Mouse (Mus musculus) heart, embryonic 14.5 days (tissue): ENCODE measurements around the gene Dbn1. TPM values are rescaled to one million over a fixed set of nuclear protein-coding genes. Genes with fewer than 3 reads are reported as not detected.

Source experiments
- ATAC-seq: fragments of 200-750 bp; cut with Nextera tagmentation; 2 replicates; pipeline ENCODE4 v1.8.0; 2017; ENCODE audit warnings: low read depth, moderate TSS enrichment; ENCODE audit not compliant: insufficient number of reproducible peaks, insufficient read depth, low FRiP score
- H3K27ac ChIP-seq, 2 experiments: fragments of 200-500 bp in 1 of 2; fragments of 300-500 bp in 1 of 2; sonication (generic) in 1 of 2; replicated peaks in 1 of 2; 2 replicates each; pipeline ENCODE4 v1.5.1; 2012 to 2014; ENCODE audit warnings: low read depth in 2 of 2, low read length in 2 of 2, control low read depth in 1 of 2, mild to moderate bottlenecking in 1 of 2, mixed read lengths in 1 of 2; ENCODE audit not compliant: control insufficient read depth in 1 of 2, insufficient read depth in 1 of 2
- H3K27me3 ChIP-seq: fragments of 300-500 bp; sonication (generic); 2 replicates; pipeline ENCODE4 v1.6.1; 2014; ENCODE audit warnings: mild to moderate bottlenecking, low read length, control low read depth; ENCODE audit not compliant: control insufficient read depth, insufficient read depth
- H3K36me3 ChIP-seq: fragments of 300-500 bp; sonication (generic); 2 replicates; pipeline ENCODE4 v1.6.1; 2014; ENCODE audit warnings: mild to moderate bottlenecking, control low read depth, low read length, mixed read lengths; ENCODE audit not compliant: control insufficient read depth, insufficient read depth
- H3K4me1 ChIP-seq, 2 experiments: fragments of 200-500 bp in 1 of 2; fragments of 300-500 bp in 1 of 2; sonication (generic) in 1 of 2; 2 replicates each; pipeline ENCODE4 v1.6.1; 2012 to 2014; ENCODE audit warnings: low read length in 2 of 2, control low read depth in 1 of 2, mixed read lengths in 1 of 2; ENCODE audit not compliant: control insufficient read depth in 2 of 2, insufficient read depth in 2 of 2
- H3K4me2 ChIP-seq: fragments of 300-500 bp; sonication (generic); 2 replicates; pipeline ENCODE4 v1.6.1; 2014; ENCODE audit warnings: mild to moderate bottlenecking, low read length
- H3K4me3 ChIP-seq, 2 experiments: fragments of 200-500 bp in 1 of 2; fragments of 300-500 bp in 1 of 2; sonication (generic) in 1 of 2; 2 replicates each; pipeline ENCODE4 v1.5.1; 2012 to 2014; ENCODE audit warnings: low read length in 2 of 2, mild to moderate bottlenecking in 2 of 2, control low read depth in 1 of 2, low read depth in 1 of 2, moderate library complexity in 1 of 2; ENCODE audit not compliant: control insufficient read depth in 1 of 2, insufficient read depth in 1 of 2
- H3K9ac ChIP-seq: fragments of 300-500 bp; sonication (generic); 2 replicates; pipeline ENCODE4 v1.6.1; 2014; ENCODE audit warnings: mild to moderate bottlenecking, low read length
- H3K9me3 ChIP-seq: fragments of 300-500 bp; sonication (generic); 2 replicates; pipeline ENCODE4 v1.6.1; 2016; ENCODE audit warnings: low read length, control low read depth; ENCODE audit not compliant: control insufficient read depth
- WGBS: fragments of 180-500 bp; shearing (Covaris S2); extraction: QIAGEN DNeasy Blood & Tissue Kit; methylation state at CpG from one replicate; pipeline ENCODE4 v1.1.7; 2014; 5-methylcytosine and 5-hydroxymethylcytosine counted together
- polyA plus RNA-seq: library from polyadenylated mRNA; unstranded; fragments of >200 nt; fragmentation: Nextera tagmentation; extraction: Ambion mirVana; gene quantifications from 2 replicates; pipeline ENCODE4 v1.2.1, GENCODE M21; 2014

Dbn1 gene
- polyA plus RNA-seq, 1 experiment from 2014 or later: 51.8 TPM

GRCm38 (mm10) chr13:55495702-55496101 lies 7.8 kb upstream of the Dbn1 start:
- H3K27me3 ChIP-seq: peaks cover 46% of the 10 kb centered on the region
- WGBS: 32% methylated on average over 4 of the region's 4 CpGs
- ATAC-seq: no peak

GRCm38 (mm10) chr13:55494883-55495621 lies 7.1 kb upstream of the Dbn1 start:
- Histone ChIP-seq H3K4me1 (peaks cover 21 to 25% of the 10 kb centered on the region in 2 experiments), H3K9me3 (no peaks in the 10 kb centered on the region), H3K27me3 (peaks cover 48% of the 10 kb centered on the region), H3K4me2 (peak overlapping the region; percentile 28), H3K36me3 (peaks cover 33% of the 10 kb centered on the region), H3K27ac (peak overlapping the region; percentile 7 to 19; a peak in 1 of 4 replicates), H3K9ac (no peak overlapping the region), H3K4me3 (no peak overlapping the region)
- 2% methylated on average over 18 of the region's 18 CpGs for WGBS
- peak; percentile 87 for ATAC-seq

More at GRCm38 (mm10) chr13:55495702-55496101, 7.8 kb upstream of the Dbn1 start:
- Histone ChIP-seq H3K9ac (0 out of 2 replicates have a peak overlapping the region, but pooled peaks have one; percentile 11), H3K4me3 (no peak overlapping the region), H3K36me3 (peaks cover 40% of the 10 kb centered on the region), H3K9me3 (no peaks in the 10 kb centered on the region), H3K4me2 (peak overlapping the region; percentile 28), H3K27ac (no peak overlapping the region), H3K4me1 (peaks cover 21 to 25% of the 10 kb centered on the region in 2 experiments)

- H3K27me3 ChIP-seq: peaks cover 56% of the 10 kb centered on the region
- 16% methylated on average over 2 of the region's 2 CpGs for WGBS
- no peak overlapping the region for H3K9ac ChIP-seq
These were observed 6.3 kb upstream of the Dbn1 start for GRCm38 (mm10) chr13:55494257-55494656.

GRCm38 (mm10) chr13:55486916-55487577 lies 864 bp downstream of the Dbn1 start:
- Histone ChIP-seq H3K4me1 (peaks cover 25 to 44% of the 10 kb centered on the region in 2 experiments; a peak in 3 of 4 replicates), H3K4me3 (peak overlapping the region; percentile 84 to 85), H3K4me2 (peak overlapping the region; percentile 89), H3K27me3 (peaks cover 75% of the 10 kb centered on the region), H3K9ac (peak overlapping the region; percentile 95), H3K36me3 (peaks cover 9% of the 10 kb centered on the region), H3K9me3 (no peaks in the 10 kb centered on the region), H3K27ac (peak overlapping the region; percentile 55 to 83)
- under 1% methylated on average over 26 of the region's 29 CpGs for WGBS
- ATAC-seq: 0 out of 2 replicates have a peak, but pooled peaks have one; percentile 32

More at GRCm38 (mm10) chr13:55494257-55494656, 6.3 kb upstream of the Dbn1 start:
- H3K36me3 ChIP-seq: peaks cover 26% of the 10 kb centered on the region
- no peak overlapping the region for H3K4me3 ChIP-seq
- no peak for ATAC-seq
- no peak overlapping the region for H3K4me2 ChIP-seq
- H3K9me3 ChIP-seq: no peaks in the 10 kb centered on the region
- H3K27ac ChIP-seq: no peak overlapping the region
- peaks cover 21 to 25% of the 10 kb centered on the region in 2 experiments for H3K4me1 ChIP-seq

- ATAC-seq: no peak
- peaks cover 25 to 46% of the 10 kb centered on the region in 2 experiments; a peak in 3 of 4 replicates for H3K4me1 ChIP-seq
- H3K4me2 ChIP-seq: peak overlapping the region; percentile 89
- peak overlapping the region; percentile 84 to 85 for H3K4me3 ChIP-seq
- H3K27ac ChIP-seq: 0 out of 4 replicates have a peak overlapping the region, but pooled peaks of 1 of the 2 experiments have one; percentile 14
- peaks cover 72% of the 10 kb centered on the region for H3K27me3 ChIP-seq
- 47% methylated on average over 14 of the region's 14 CpGs for WGBS
- peak overlapping the region; percentile 95 for H3K9ac ChIP-seq
- no peaks in the 10 kb centered on the region for H3K9me3 ChIP-seq
- peaks cover 17% of the 10 kb centered on the region for H3K36me3 ChIP-seq
These were observed 1.7 kb downstream of the Dbn1 start for GRCm38 (mm10) chr13:55486029-55486794.

- no peak for ATAC-seq
- peaks cover 25 to 46% of the 10 kb centered on the region in 2 experiments; a peak in 3 of 4 replicates for H3K4me1 ChIP-seq
These were observed 3.3 kb downstream of the Dbn1 start for GRCm38 (mm10) chr13:55484520-55485088.

More at GRCm38 (mm10) chr13:55484520-55485088, 3.3 kb downstream of the Dbn1 start:
- peaks cover 63% of the 10 kb centered on the region for H3K27me3 ChIP-seq
- WGBS: 54% methylated on average over 7 of the region's 7 CpGs
- no peaks in the 10 kb centered on the region for H3K9me3 ChIP-seq
- H3K4me2 ChIP-seq: no peak overlapping the region
- peaks cover 33% of the 10 kb centered on the region for H3K36me3 ChIP-seq
- no peak overlapping the region for H3K4me3 ChIP-seq
- no peak overlapping the region for H3K27ac ChIP-seq
- H3K9ac ChIP-seq: no peak overlapping the region
